Mouse (Mus musculus): ENCODE results near the gene Tbx6.

DNA sequence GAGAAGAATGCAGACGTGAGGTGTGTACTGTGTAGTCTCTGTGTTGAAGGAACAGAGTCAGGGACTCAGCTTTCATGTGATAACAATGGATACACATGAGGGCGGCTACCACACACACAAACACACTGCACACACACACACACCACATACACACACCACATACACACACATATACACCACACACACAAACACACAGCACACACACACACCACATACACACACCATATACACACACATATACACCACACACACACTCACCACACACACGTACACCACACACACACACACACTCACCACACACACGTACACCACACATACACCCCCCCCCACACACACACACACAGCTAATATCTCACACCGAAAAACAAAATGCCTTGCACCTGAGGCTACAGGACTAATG lies 39.8 kb upstream of the Tbx6 start:
- TF ChIP-seq CTCF (IDR thresholded peaks at IDR 0.05; ENCODE audit: low read depth) (no peak), EP300 (IDR thresholded peaks at IDR 0.05; ENCODE audit: low read depth) (no peak)

All from liver, postnatal 0 days (tissue).